Mouse (Mus musculus) neural tube, embryonic 14.5 days (tissue): ENCODE data around the gene Fanca. TPM values are rescaled to one million over a fixed set of nuclear protein-coding genes. Genes with fewer than 3 reads are reported as not detected.

Source experiments
- ATAC-seq: fragments of 200-750 bp; cut with Nextera tagmentation; 2 replicates; pipeline ENCODE4 v1.8.0; 2017; ENCODE audit warnings: low read depth, mild to moderate bottlenecking, moderate TSS enrichment, moderate library complexity
- H3K27ac ChIP-seq: fragments of 300-500 bp; sonication (generic); 2 replicates; pipeline ENCODE4 v1.5.1; 2014; ENCODE audit warnings: low read depth, mild to moderate bottlenecking, control low read depth, low read length, moderate library complexity, mixed read lengths
- H3K27me3 ChIP-seq: fragments of 300-500 bp; sonication (generic); 2 replicates; pipeline ENCODE4 v1.6.1; 2014; ENCODE audit warnings: low read length; ENCODE audit not compliant: control insufficient read depth, insufficient read depth
- H3K36me3 ChIP-seq: fragments of 300-500 bp; sonication (generic); 2 replicates; pipeline ENCODE4 v1.6.1; 2014; ENCODE audit warnings: low read length, mixed read lengths; ENCODE audit not compliant: control insufficient read depth, insufficient read depth
- H3K4me1 ChIP-seq: fragments of 300-500 bp; sonication (generic); 2 replicates; pipeline ENCODE4 v1.6.1; 2014; ENCODE audit warnings: low read length; ENCODE audit not compliant: control insufficient read depth, insufficient read depth
- H3K4me2 ChIP-seq: fragments of 300-500 bp; sonication (generic); 2 replicates; pipeline ENCODE4 v1.6.1; 2014; ENCODE audit warnings: mild to moderate bottlenecking, low read depth, low read length, control low read depth
- H3K4me3 ChIP-seq: fragments of 300-500 bp; sonication (generic); 2 replicates; pipeline ENCODE4 v1.5.1; 2014; ENCODE audit warnings: low read depth, low read length, control low read depth, mixed read lengths
- H3K9ac ChIP-seq: fragments of 300-500 bp; sonication (generic); replicated peaks from 2 replicates; pipeline ENCODE4 v1.6.1; 2014; ENCODE audit warnings: low read depth, mild to moderate bottlenecking, control low read depth, low read length, mixed read lengths
- H3K9me3 ChIP-seq: fragments of 300-500 bp; sonication (generic); 2 replicates; pipeline ENCODE4 v1.6.1; 2016; ENCODE audit warnings: low read length; ENCODE audit not compliant: control insufficient read depth
- WGBS: fragments of 180-500 bp; shearing (Covaris S2); extraction: QIAGEN DNeasy Blood & Tissue Kit; methylation state at CpG from one replicate; pipeline ENCODE4 v1.1.7; 2014; 5-methylcytosine and 5-hydroxymethylcytosine counted together
- polyA plus RNA-seq: library from polyadenylated mRNA; unstranded; fragments of >200 nt; fragmentation: Nextera tagmentation; extraction: Ambion mirVana; gene quantifications from 2 replicates; pipeline ENCODE4 v1.2.1, GENCODE M21; 2014

The Fanca gene
- 6.6 and 8.1 TPM in 2 replicates for polyA plus RNA-seq

DNA sequence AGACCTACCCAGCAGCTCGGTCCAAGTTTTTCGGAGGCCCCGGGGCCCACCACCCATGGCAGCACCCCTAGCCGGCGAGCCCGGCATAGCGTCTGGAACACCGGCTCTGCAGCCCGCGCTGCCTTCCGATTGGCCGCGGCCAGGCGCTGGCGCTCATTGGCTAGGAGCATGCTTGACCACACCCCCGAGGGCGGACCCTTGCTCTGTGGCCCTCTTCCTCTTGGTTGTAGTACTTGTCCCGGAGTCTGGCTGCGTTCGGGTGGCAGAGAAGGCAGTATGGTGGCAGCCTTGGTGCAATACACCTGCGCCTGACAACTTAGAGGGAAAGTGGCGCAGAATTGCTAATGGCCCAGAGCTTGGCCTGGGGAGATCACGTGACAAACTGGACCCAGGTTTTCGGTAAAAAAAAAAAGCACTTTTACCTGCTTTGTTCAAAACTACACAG, at the start of gene Fanca:
Gene Fanca, minus strand, starts transcription at position 110 of the 445 bp plus-strand sequence.
- Histone ChIP-seq H3K4me2 (peak within 1 kb of the TSS; percentile 84), H3K27ac (no peak within 1 kb of the TSS), H3K4me3 (peak within 1 kb of the TSS; percentile 48), H3K9ac (peak within 1 kb of the TSS; percentile 48), H3K27me3 (no peaks in the 10 kb centered on the region), H3K9me3 (no peaks in the 10 kb centered on the region), H3K4me1 (0 out of 2 replicates have a peak, but pooled peaks cover 2% of the 10 kb centered on the region), H3K36me3 (no peaks in the 10 kb centered on the region)
- peak; percentile 98 for ATAC-seq
- WGBS = 1% methylated on average over 24 of the region's 24 CpGs

DNA sequence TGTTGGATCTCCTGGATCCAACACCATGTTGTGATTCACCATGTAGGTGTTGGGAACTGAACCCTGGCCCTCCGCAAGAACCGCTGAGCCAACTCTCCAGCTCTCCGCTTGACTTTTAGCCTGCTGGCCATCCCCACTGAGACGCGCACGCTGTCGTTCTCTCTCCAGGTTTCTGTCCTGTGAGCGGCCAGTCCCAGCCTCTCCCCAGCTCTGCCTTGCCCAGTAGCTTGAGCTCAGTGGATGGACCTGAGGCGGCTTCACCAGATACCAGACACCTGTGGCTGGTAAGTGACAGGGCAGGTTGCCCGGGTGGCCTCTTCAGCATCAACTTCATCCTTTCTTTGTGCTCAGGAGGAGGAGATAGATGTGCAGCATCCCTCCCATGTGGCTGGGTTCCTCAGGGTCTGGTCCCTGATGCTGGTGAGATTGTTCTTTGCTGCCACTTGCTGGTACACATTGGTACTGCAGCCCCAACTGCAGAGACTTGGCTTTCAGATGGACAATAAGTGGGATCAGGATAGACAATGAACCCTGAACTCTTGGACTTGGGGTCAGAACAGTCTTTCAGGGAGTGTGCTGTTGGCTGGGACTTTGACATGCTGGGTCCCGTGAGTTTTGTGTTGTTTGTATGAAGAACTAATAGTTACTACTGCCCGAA, 42.8 kb upstream of the Fanca start:
- ATAC-seq = peak; percentile 63
- Histone ChIP-seq H3K9me3 (no peaks in the 10 kb centered on the region), H3K36me3 (peaks cover 43% of the 10 kb centered on the region), H3K27ac (no peak overlapping the region), H3K4me1 (no peaks in the 10 kb centered on the region), H3K9ac (0 out of 2 replicates have a peak overlapping the region, but pooled peaks have one; percentile 13), H3K27me3 (no peaks in the 10 kb centered on the region), H3K4me2 (no peak overlapping the region), H3K4me3 (no peak overlapping the region)
- 53% methylated on average over 12 of the region's 12 CpGs for WGBS

DNA sequence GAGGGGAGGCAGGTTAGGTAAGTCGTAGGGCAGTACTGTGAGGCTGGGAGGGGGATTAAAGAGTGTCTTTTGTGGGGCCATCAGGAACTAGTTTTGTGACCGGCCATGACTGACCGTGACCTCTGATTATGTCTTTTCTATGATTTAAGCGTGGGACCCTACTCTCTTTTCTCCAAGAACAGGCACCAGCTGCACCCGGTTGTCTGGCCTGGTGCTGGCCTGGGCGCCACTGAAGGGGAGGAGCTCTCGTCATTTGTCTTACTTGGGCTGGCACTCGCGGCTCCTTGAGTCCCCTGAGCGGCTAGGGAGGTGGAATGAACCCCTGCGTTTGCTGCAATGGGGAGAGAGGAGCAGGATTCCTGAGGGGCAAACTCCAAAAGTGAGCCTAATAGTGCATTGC, 34.8 kb upstream of the Fanca start:
- ATAC-seq = no peak
- WGBS = 43% methylated on average over 11 of the region's 11 CpGs
- no peak overlapping the region for H3K4me2 ChIP-seq
- H3K27me3 ChIP-seq = no peaks in the 10 kb centered on the region
- H3K36me3 ChIP-seq = peaks cover 15% of the 10 kb centered on the region
- H3K4me1 ChIP-seq = no peaks in the 10 kb centered on the region
- H3K9ac ChIP-seq = no peak overlapping the region
- no peaks in the 10 kb centered on the region for H3K9me3 ChIP-seq
- H3K27ac ChIP-seq = no peak overlapping the region
- H3K4me3 ChIP-seq = no peak overlapping the region

DNA sequence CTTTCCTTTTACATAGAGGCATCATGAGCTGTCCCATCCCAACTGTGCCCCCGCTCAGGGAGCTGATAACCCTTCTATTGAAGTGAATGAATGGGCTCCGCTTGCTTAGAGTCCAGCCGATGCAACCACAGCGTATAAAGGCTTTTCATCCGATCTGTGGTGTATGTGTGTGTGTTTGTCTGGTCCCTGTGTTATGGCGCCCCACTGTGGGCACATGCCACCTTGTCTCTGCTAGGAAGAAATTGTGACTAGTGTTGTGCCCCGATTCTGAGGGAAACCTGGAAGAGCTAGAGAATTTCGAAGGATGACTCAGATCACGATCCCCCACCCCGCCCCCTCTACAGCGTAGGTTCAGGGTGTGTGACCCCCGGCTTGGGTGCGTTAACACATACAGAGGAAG, 34.4 kb upstream of the Fanca start:
- no peak overlapping the region for H3K9ac ChIP-seq
- H3K9me3 ChIP-seq = no peaks in the 10 kb centered on the region
- H3K36me3 ChIP-seq = peaks cover 15% of the 10 kb centered on the region
- WGBS = 47% methylated on average over 13 of the region's 13 CpGs
- no peak overlapping the region for H3K4me3 ChIP-seq
- no peak overlapping the region for H3K4me2 ChIP-seq
- ATAC-seq = peak; percentile 51
- H3K27me3 ChIP-seq = no peaks in the 10 kb centered on the region
- no peak overlapping the region for H3K27ac ChIP-seq
- no peaks in the 10 kb centered on the region for H3K4me1 ChIP-seq

DNA sequence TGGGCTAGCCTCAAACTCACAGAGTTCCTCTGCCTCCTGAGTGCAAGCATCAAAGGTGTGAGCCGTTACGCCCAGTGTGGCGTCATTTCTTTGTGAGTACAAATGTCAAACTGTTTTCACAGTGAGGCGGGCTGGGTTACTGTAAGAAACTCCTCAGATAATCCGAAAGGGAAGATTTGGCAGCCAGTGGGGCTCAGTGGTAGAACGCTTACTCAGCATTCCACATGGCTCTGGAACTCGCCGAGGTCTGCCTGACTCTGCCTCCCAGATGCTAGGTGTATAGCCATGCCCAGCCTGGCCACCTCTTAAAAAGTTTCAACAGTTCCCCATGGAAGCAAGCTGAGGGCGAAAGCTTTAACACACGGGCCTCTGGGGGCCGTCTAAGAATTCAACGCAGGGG, 33.7 kb upstream of the Fanca start:
- Histone ChIP-seq H3K27me3 (no peaks in the 10 kb centered on the region), H3K4me2 (no peak overlapping the region), H3K9ac (no peak overlapping the region), H3K4me1 (no peaks in the 10 kb centered on the region), H3K4me3 (no peak overlapping the region), H3K36me3 (peaks cover 11% of the 10 kb centered on the region), H3K27ac (no peak overlapping the region), H3K9me3 (no peaks in the 10 kb centered on the region)
- ATAC-seq = no peak
- WGBS = 87% methylated on average over 12 of the region's 12 CpGs

DNA sequence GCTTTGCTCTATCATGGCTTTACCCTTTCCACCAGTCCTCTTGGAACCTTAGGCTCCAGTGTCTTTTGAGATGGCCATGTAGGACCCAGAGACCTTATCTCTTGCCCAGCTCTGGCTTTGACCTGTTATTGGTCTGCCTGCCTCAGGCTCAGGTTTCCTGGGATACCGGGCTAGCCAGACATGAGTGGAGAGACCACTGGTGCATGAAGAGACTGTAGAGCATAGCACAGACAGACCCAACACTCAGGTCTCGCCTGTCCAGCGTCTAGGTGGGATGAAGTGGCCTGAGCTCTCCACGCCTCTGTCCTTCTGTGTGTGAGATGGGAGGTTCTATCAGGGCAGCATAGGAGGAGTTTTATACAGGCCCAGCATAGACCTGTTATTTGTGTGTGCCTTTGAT, 30.7 kb upstream of the Fanca start:
- 92% methylated on average over 4 of the region's 4 CpGs for WGBS
- ATAC-seq = no peak
- Histone ChIP-seq H3K27ac (no peak overlapping the region), H3K4me2 (no peak overlapping the region), H3K9ac (no peak overlapping the region), H3K36me3 (peaks cover 6% of the 10 kb centered on the region), H3K4me1 (no peaks in the 10 kb centered on the region), H3K27me3 (no peaks in the 10 kb centered on the region), H3K4me3 (no peak overlapping the region), H3K9me3 (no peaks in the 10 kb centered on the region)

DNA sequence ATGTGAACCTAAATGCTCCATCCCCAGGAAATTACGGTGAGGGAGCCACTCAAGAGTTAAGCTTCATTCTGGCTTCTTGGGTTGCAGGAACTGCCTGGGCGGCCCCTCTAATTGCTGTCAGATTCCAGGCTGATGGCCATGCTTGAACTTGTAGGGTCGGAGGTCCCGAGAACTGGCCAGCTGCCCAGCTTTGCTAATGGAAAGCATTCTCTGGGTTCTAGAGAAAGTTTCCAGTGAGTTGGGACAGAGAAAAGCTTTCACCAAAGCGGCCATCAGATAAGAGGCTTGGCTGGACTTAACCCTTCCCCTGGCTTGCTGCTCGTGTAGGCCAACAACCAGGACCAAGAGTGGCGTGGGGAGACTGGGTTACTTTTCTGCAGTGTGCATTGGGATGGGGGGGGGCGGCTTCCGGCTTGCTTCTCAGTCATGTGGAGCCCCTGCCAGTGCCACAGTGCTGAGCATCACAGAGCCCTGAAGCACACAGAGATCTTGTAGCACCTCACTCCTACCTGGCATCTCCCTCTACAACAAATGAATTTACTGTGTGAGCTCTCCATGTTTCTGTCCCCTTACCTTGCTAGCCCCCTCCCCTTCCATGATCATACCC, 30.0 kb upstream of the Fanca start:
- H3K27me3 ChIP-seq = no peaks in the 10 kb centered on the region
- H3K9ac ChIP-seq = no peak overlapping the region
- no peak overlapping the region for H3K4me3 ChIP-seq
- H3K4me1 ChIP-seq = no peaks in the 10 kb centered on the region
- no peak overlapping the region for H3K27ac ChIP-seq
- peaks cover 6% of the 10 kb centered on the region for H3K36me3 ChIP-seq
- no peak for ATAC-seq
- no peaks in the 10 kb centered on the region for H3K9me3 ChIP-seq
- 63% methylated on average over 9 of the region's 9 CpGs for WGBS
- H3K4me2 ChIP-seq = no peak overlapping the region

DNA sequence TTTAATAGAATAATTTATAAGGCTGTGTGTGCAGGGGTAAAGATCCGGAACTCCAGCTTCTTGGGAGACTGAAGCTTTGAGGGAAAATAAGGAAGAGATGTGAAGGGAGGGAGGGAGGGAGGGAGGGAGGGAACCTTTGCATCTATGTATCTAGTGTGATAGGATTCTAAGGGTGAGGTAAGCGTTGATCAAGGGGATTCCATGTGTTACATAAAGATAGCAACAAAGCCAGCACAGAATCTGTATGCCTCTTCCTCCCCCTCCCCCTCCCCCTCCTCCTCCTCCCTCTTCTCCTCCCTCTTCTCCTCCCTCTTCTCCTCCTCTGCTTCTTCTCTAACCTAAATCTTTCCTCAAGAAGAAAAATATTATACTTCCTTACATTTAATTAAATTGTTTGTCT, 28.9 kb upstream of the Fanca start:
- no peak overlapping the region for H3K4me2 ChIP-seq
- WGBS = 82% methylated on average over 2 of the region's 2 CpGs
- H3K27ac ChIP-seq = no peak overlapping the region
- no peaks in the 10 kb centered on the region for H3K4me1 ChIP-seq
- H3K27me3 ChIP-seq = no peaks in the 10 kb centered on the region
- H3K4me3 ChIP-seq = no peak overlapping the region
- no peak for ATAC-seq
- peaks cover 6% of the 10 kb centered on the region for H3K36me3 ChIP-seq
- no peaks in the 10 kb centered on the region for H3K9me3 ChIP-seq
- no peak overlapping the region for H3K9ac ChIP-seq

DNA sequence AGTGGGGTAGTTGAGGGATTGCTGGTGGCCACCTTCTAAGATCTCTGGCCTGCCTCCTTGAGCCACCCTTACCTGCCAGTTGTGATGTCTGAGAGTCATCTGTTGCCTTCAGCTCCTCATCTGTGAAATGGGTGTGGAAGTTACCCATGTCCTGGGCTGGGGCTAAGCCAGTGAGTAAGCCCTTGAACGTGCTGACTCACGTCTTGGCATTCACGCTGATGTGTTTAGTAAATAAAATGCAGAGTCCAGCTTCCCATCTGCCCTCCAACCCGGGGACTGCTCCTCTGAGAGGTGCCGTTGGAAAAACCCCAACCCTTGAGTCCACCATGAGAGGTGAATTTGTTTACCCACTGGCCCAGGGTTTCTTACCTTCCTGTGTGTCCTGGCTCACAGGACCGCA, 27.5 kb upstream of the Fanca start:
- no peak overlapping the region for H3K4me3 ChIP-seq
- H3K27me3 ChIP-seq = no peaks in the 10 kb centered on the region
- WGBS = 87% methylated on average over 6 of the region's 6 CpGs
- H3K27ac ChIP-seq = no peak overlapping the region
- ATAC-seq = no peak
- no peaks in the 10 kb centered on the region for H3K4me1 ChIP-seq
- peaks cover 6% of the 10 kb centered on the region for H3K36me3 ChIP-seq
- no peak overlapping the region for H3K4me2 ChIP-seq
- H3K9me3 ChIP-seq = no peaks in the 10 kb centered on the region
- H3K9ac ChIP-seq = no peak overlapping the region
